Mouse (Mus musculus) embryonic fibroblast, embryonic 13.5 days (primary cell): Measurements from ENCODE around the gene Fam166a.
A peak's percentile ranks its signal among the peaks of the same experiment; 100 is the strongest.

Source experiments
- CTCF ChIP-seq: IDR thresholded peaks from 2 replicates; pipeline ENCODE4 v1.5.1; 2011; ENCODE audit warnings: mild to moderate bottlenecking, control low read depth, low read length, moderate library complexity, borderline replicate concordance; ENCODE audit not compliant: insufficient read depth
- POLR2A ChIP-seq: IDR thresholded peaks from 2 replicates; pipeline ENCODE4 v1.6.1; 2011; ENCODE audit warnings: low read depth, mild to moderate bottlenecking, control low read depth, low read length, moderate library complexity

- no peak for TF ChIP-seq CTCF
- TF ChIP-seq POLR2A: peak; percentile 58
Measured at GRCm38 (mm10) chr2:25196172-25196954, 22.2 kb upstream of the Fam166a start, which contains the start of gene Tor4a.
